Mouse (Mus musculus) hindbrain, embryonic 11.5 days (tissue): Measurements from ENCODE around the gene Gm17482. TPM values are rescaled to one million over a fixed set of nuclear protein-coding genes. Genes with fewer than 3 reads are reported as not detected.

ENCODE experiments used
- ATAC-seq: fragments of 200-750 bp; cut with Nextera tagmentation; 2 replicates; pipeline ENCODE4 v1.8.0; 2017; ENCODE audit warnings: mild to moderate bottlenecking, moderate TSS enrichment, moderate library complexity; ENCODE audit not compliant: low FRiP score
- DNase-seq: peaks from one replicate; pipeline ENCODE4 v3.0.0-alpha.2; 2015; ENCODE audit warnings: low spot score
- H3K27ac ChIP-seq: fragments of 300-500 bp; sonication (generic); 2 replicates; pipeline ENCODE4 v1.5.1; 2014; ENCODE audit warnings: mild to moderate bottlenecking, low read depth, low read length
- H3K27me3 ChIP-seq: fragments of 300-500 bp; sonication (generic); 2 replicates; pipeline ENCODE4 v1.6.1; 2014; ENCODE audit warnings: mild to moderate bottlenecking, low read length, moderate library complexity, mixed read lengths; ENCODE audit not compliant: control insufficient read depth, insufficient read depth
- H3K36me3 ChIP-seq: fragments of 300-500 bp; sonication (generic); 2 replicates; pipeline ENCODE4 v1.6.1; 2014; ENCODE audit warnings: mild to moderate bottlenecking, low read length, moderate library complexity, mixed read lengths; ENCODE audit not compliant: control insufficient read depth, insufficient read depth
- H3K4me1 ChIP-seq: fragments of 300-500 bp; sonication (generic); replicated peaks from 2 replicates; pipeline ENCODE4 v1.6.1; 2014; ENCODE audit warnings: low read length, mixed read lengths; ENCODE audit not compliant: control insufficient read depth, insufficient read depth
- H3K4me2 ChIP-seq: fragments of 300-500 bp; sonication (generic); replicated peaks from 2 replicates; pipeline ENCODE4 v1.6.1; 2014; ENCODE audit warnings: mild to moderate bottlenecking, low read depth, low read length
- H3K4me3 ChIP-seq: fragments of 300-500 bp; sonication (generic); 2 replicates; pipeline ENCODE4 v1.5.1; 2014; ENCODE audit warnings: low read depth, low read length
- H3K9ac ChIP-seq: fragments of 300-500 bp; sonication (generic); 2 replicates; pipeline ENCODE4 v1.6.1; 2014; ENCODE audit warnings: low read depth, low read length
- H3K9me3 ChIP-seq: fragments of 300-500 bp; sonication (generic); 2 replicates; pipeline ENCODE4 v1.6.1; 2016; ENCODE audit warnings: low read length; ENCODE audit not compliant: control insufficient read depth
- WGBS: fragments of 180-500 bp; shearing (Covaris S2); extraction: QIAGEN DNeasy Blood & Tissue Kit; methylation state at CpG from one replicate; pipeline ENCODE4 v1.1.7; 2014; 5-methylcytosine and 5-hydroxymethylcytosine counted together
- polyA plus RNA-seq: library from polyadenylated mRNA; unstranded; fragments of >200 nt; fragmentation: Nextera tagmentation; extraction: Ambion mirVana; gene quantifications from 2 replicates; pipeline ENCODE4 v1.2.1, GENCODE M21; 2014

Gene Gm17482
- polyA plus RNA-seq, 1 experiment from 2014 or later = not detected

DNA sequence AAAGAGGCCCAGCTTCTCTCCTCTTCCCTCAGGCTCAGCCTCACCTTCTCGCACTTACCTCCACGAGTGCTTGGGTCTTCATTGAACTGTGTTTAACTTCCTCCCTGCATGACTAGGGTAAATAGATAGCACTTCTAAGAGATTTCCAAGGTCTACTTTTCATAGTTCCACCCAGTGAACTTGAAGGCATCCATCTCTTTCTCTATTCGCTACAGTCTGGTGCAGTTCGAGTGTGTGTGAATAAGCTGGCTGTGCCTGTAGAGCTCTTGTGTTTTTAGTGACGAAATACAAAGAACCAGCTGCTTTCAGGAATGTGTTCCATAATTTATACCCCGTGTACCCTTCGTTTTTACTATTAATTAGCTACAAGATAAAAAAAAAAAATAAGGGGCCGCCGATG is 47.6 kb downstream of the Gm17482 start:
- Histone ChIP-seq H3K9ac (no peak overlapping the region), H3K36me3 (no peaks in the 10 kb centered on the region), H3K9me3 (no peaks in the 10 kb centered on the region), H3K27ac (no peak overlapping the region), H3K4me1 (no peaks in the 10 kb centered on the region), H3K4me2 (no peak overlapping the region), H3K4me3 (no peak overlapping the region), H3K27me3 (no peaks in the 10 kb centered on the region)
- no peak for DNase-seq
- WGBS = 84% methylated on average over 9 of the region's 9 CpGs
- no peak for ATAC-seq

DNA sequence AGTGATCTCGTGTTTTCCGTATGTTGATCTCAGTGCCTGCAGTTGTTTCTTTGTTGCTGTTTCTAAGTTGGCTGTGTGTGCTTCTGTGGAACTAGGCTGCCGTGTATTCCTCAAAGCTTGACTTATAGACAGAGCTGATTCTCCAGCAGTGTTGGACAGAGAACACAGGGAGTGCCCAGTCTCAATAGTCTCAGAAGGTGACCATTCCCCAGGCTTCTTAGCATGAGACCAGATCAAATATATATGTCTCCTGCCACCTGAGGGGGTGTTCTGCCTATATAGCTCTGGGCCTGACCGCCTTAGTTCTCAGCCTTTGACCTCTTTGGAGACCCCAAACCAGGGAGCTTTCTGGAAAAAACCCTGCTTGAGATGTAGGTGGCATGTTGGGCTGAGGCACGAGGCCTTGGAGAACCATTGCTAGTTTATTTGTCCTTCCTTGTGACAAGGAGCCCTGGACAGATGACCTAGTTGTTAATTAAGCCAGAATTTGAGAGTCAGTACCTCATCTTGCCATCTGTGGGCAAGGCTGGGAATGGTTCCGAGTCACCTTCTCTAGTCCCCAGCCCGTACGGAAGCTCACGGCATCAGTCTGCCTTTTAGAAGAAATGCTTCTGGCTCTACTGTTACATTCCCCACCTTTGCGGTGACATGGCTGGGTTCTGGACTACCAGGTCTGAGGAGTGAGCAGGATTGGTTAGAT is 48.1 kb downstream of the Gm17482 start:
- 91% methylated on average over 10 of the region's 10 CpGs for WGBS

DNA sequence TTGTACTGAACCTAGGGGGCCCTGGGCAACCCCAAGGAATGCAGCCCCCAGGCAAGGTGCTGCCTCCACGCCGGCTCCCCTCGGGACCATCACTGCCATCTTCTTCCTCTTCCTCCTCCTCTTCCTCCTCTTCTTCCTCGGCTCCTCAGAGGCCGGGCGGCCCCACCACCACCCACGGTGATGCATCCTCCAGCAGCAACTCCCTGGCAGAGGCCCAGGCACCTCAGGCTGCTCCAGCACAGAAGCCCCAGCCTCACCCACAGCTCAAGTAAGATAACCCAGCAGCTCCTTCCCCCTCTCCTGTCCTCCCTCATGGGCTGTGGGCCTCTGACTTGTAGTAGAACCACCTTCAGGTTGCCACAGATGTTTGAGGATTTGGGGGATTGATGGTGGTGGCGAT is 50.9 kb downstream of the Gm17482 start:
- ATAC-seq (no peak), DNase-seq (no peak)
- no peaks in the 10 kb centered on the region for H3K4me1 ChIP-seq
- no peak overlapping the region for H3K4me2 ChIP-seq
- WGBS = 80% methylated on average over 8 of the region's 8 CpGs
- no peak overlapping the region for H3K4me3 ChIP-seq
- H3K27ac ChIP-seq = no peak overlapping the region
- no peaks in the 10 kb centered on the region for H3K9me3 ChIP-seq
- no peaks in the 10 kb centered on the region for H3K27me3 ChIP-seq
- no peak overlapping the region for H3K9ac ChIP-seq
- H3K36me3 ChIP-seq = no peaks in the 10 kb centered on the region

More for the DNA sequence above, 48.1 kb downstream of the Gm17482 start:
- DNase-seq (no peak), ATAC-seq (no peak)
- H3K9me3 ChIP-seq = no peaks in the 10 kb centered on the region
- H3K27ac ChIP-seq = no peak overlapping the region
- H3K4me3 ChIP-seq = no peak overlapping the region
- no peak overlapping the region for H3K4me2 ChIP-seq
- no peak overlapping the region for H3K9ac ChIP-seq
- no peaks in the 10 kb centered on the region for H3K36me3 ChIP-seq
- H3K4me1 ChIP-seq = no peaks in the 10 kb centered on the region
- no peaks in the 10 kb centered on the region for H3K27me3 ChIP-seq

DNA sequence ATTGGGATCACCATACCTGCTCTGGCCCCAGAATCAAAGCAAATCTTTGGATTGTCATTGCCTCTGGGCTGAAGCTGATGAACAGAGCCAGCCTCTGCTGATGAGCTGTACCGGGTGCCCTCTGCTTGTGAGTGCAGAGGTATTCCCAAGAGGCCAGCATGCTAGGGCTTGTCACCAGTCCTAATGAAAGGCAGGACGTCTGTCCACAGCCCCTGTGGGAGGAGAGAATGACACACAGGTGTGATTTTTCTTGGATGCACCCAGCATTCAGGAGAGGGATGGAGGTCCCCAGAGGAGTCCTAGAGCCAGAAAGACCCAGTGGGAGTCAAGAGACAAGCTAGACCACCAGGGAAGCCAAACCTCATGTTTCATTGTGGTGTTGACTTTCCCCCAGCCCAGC is 52.5 kb downstream of the Gm17482 start:
- Histone ChIP-seq H3K9me3 (no peaks in the 10 kb centered on the region), H3K27ac (no peak overlapping the region), H3K36me3 (no peaks in the 10 kb centered on the region), H3K4me1 (no peaks in the 10 kb centered on the region), H3K9ac (no peak overlapping the region), H3K4me3 (no peak overlapping the region), H3K4me2 (no peak overlapping the region), H3K27me3 (no peaks in the 10 kb centered on the region)
- WGBS = 72% methylated on average over 2 of the region's 2 CpGs
- ATAC-seq (no peak), DNase-seq (no peak)

DNA sequence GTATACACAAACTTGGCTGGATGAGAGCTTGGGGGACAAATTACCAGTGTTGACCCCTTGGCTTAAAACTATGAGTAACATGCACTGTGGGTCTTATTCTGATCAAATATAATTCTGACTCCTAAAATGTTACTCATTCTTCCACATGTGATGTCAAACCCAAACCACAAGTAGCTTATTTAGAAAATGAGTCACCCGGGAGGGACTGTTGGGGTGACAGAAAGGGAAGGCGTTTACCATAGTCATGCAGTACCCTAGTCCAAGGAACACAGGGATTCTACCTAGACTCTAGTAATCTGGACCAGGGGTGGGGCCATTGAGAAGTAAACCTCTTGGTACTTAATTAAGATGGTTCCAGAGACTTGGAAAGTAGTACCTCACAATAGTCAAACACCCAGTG is 57.0 kb downstream of the Gm17482 start:
- Histone ChIP-seq H3K4me2 (no peak overlapping the region), H3K36me3 (no peaks in the 10 kb centered on the region), H3K27me3 (no peaks in the 10 kb centered on the region), H3K9me3 (no peaks in the 10 kb centered on the region), H3K9ac (no peak overlapping the region), H3K4me1 (no peaks in the 10 kb centered on the region), H3K27ac (no peak overlapping the region), H3K4me3 (no peak overlapping the region)
- ATAC-seq (no peak), DNase-seq (no peak)
- 92% methylated on average over 2 of the region's 2 CpGs for WGBS

DNA sequence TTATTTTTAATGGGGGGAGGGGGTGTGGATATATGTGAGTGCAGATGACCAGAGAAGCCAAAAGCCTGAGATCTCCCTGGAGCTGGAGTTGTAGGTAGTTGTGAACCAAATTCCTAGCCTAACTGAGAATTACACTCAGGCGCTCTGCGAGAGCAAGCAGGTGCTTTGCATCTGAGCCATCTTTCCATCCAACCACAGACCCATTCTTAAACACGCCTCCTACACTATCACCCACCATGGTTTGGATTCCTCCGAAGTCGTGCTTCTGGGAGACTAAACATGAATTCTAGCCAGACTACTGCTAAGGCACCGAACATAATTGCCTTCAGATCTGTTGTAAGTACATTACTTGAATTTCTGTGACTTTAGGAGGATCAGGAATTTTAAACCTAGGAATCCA is 59.3 kb downstream of the Gm17482 start:
- no peak for ATAC-seq

DNA sequence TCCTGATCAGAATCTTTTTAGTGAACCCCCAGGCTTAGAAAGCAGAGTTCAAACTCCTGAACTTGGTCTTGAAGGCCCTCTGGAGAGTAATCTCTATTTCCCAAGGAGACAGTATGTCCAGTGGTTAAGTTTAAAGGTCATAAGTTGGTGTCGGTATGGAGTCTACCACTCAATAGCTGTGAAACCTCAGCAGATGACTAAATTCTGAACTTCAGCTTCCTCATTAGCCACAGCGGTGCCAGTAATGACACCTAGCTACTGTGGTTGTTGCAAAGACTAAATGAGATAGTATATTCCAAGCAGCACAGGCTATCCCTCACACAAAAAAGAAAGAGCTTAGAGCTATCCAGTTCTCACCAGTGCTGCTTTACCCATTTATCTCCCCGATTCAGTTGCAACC is 61.1 kb downstream of the Gm17482 start:
- Histone ChIP-seq H3K4me1 (no peaks in the 10 kb centered on the region), H3K4me2 (no peak overlapping the region), H3K36me3 (no peaks in the 10 kb centered on the region), H3K27ac (no peak overlapping the region), H3K4me3 (no peak overlapping the region), H3K27me3 (no peaks in the 10 kb centered on the region), H3K9me3 (no peaks in the 10 kb centered on the region), H3K9ac (no peak overlapping the region)
- 82% methylated on average over 3 of the region's 3 CpGs for WGBS
- DNase-seq (no peak), ATAC-seq (no peak)

More for the DNA sequence above, 59.3 kb downstream of the Gm17482 start:
- Histone ChIP-seq H3K4me3 (no peak overlapping the region), H3K9ac (no peak overlapping the region), H3K4me1 (no peaks in the 10 kb centered on the region), H3K27me3 (no peaks in the 10 kb centered on the region), H3K36me3 (no peaks in the 10 kb centered on the region), H3K4me2 (no peak overlapping the region), H3K9me3 (no peaks in the 10 kb centered on the region), H3K27ac (no peak overlapping the region)
- no peak for DNase-seq
- 91% methylated on average over 6 of the region's 6 CpGs for WGBS

DNA sequence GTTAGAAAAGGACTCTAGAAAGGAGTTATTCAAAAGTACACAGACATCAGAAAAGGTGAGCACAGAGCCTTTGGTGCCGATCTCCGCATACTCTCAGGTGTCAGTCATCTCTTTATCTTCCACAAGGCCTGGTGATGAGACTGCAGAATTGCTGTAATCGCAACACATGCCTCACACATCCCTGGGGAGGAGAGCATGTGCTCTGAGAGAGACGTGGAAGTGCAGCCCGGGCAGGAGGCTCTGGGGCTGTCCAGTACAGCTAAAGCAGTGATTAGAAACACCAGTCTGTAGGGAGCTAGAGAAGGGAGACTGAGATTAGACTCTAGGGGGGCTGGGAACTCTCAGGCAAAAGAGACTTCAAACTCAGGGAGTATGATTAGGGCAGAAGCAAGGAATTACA is 63.4 kb downstream of the Gm17482 start:
- H3K27me3 ChIP-seq = no peaks in the 10 kb centered on the region

DNA sequence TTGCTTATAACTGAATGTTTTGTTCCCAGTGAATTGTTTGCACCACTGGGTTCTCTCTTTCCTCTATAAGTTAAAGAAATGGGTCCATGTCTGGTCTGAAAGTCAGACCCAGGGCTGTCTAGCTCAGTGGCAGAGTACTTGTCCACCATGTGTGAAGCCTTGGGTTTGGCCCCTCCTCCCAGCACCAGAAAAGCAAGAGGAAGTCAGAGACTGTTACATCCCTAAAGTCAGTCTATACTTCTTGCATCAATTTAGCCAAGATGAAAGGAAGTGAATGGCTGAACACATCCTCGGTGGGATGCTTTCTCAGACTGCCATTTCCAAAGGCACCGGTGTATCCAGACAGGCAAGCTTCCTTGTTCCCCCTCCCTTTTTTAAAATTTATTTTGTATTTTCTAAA is 63.9 kb downstream of the Gm17482 start:
- WGBS = 93% methylated on average over 2 of the region's 2 CpGs
- no peak overlapping the region for H3K4me2 ChIP-seq
- H3K9me3 ChIP-seq = no peaks in the 10 kb centered on the region
- no peak overlapping the region for H3K4me3 ChIP-seq
- no peak overlapping the region for H3K27ac ChIP-seq
- H3K9ac ChIP-seq = no peak overlapping the region
- H3K4me1 ChIP-seq = no peaks in the 10 kb centered on the region
- ATAC-seq = no peak
- no peaks in the 10 kb centered on the region for H3K27me3 ChIP-seq
- H3K36me3 ChIP-seq = no peaks in the 10 kb centered on the region
- no peak for DNase-seq

More for the DNA sequence above, 63.4 kb downstream of the Gm17482 start:
- H3K9ac ChIP-seq = no peak overlapping the region
- H3K4me2 ChIP-seq = no peak overlapping the region
- H3K9me3 ChIP-seq = no peaks in the 10 kb centered on the region
- H3K36me3 ChIP-seq = no peaks in the 10 kb centered on the region
- no peak overlapping the region for H3K27ac ChIP-seq
- no peak for ATAC-seq
- DNase-seq = no peak
- WGBS = 70% methylated on average over 5 of the region's 5 CpGs
- H3K4me3 ChIP-seq = no peak overlapping the region
- H3K4me1 ChIP-seq = no peaks in the 10 kb centered on the region
